Mouse (Mus musculus): ENCODE results near the gene Fgfr2.
"Not testable (repeated sequence)": the region's sequence is repeated elsewhere in the genome, so short reads cannot be mapped to it uniquely, and the experiment has no call there.

Gene Fgfr2

GRCm38 (mm10) chr7:130696347-130697234 is 2426.6 kb downstream of the Fgfr2 start:
- DNase-seq: no peak

- DNase-seq: no peak
These were observed 2427.3 kb downstream of the Fgfr2 start for GRCm38 (mm10) chr7:130695669-130696338.

GRCm38 (mm10) chr7:130693800-130694193 is 2429.4 kb downstream of the Fgfr2 start:
- no peak for DNase-seq

GRCm38 (mm10) chr7:130692943-130693799 is 2430.0 kb downstream of the Fgfr2 start:
- no peak for DNase-seq

GRCm38 (mm10) chr7:130692392-130692942 is 2430.7 kb downstream of the Fgfr2 start:
- DNase-seq: no peak

- no peak for DNase-seq
These were observed 2431.2 kb downstream of the Fgfr2 start for GRCm38 (mm10) chr7:130691931-130692330.

- no peak for DNase-seq
These were observed 2432.3 kb downstream of the Fgfr2 start for GRCm38 (mm10) chr7:130690869-130691268.

GRCm38 (mm10) chr7:130688601-130689000 is 2434.5 kb downstream of the Fgfr2 start:
- DNase-seq: no peak

- DNase-seq: peak; percentile 76
These were observed 2441.4 kb downstream of the Fgfr2 start for GRCm38 (mm10) chr7:130681798-130682197.

GRCm38 (mm10) chr7:130678414-130678813 is 2444.7 kb downstream of the Fgfr2 start:
- DNase-seq: no peak

GRCm38 (mm10) chr7:130677541-130678274 is 2445.4 kb downstream of the Fgfr2 start:
- DNase-seq: no peak

GRCm38 (mm10) chr7:130676885-130677540 is 2446.1 kb downstream of the Fgfr2 start:
- no peak for DNase-seq

GRCm38 (mm10) chr7:130674526-130674925 is 2448.6 kb downstream of the Fgfr2 start:
- no peak for DNase-seq

GRCm38 (mm10) chr7:130673169-130674033 is 2449.7 kb downstream of the Fgfr2 start:
- peak; percentile 46 for DNase-seq

GRCm38 (mm10) chr7:130671301-130671700 is 2451.8 kb downstream of the Fgfr2 start:
- no peak for DNase-seq

- no peak for DNase-seq
These were observed 2452.8 kb downstream of the Fgfr2 start for GRCm38 (mm10) chr7:130670358-130670757.

GRCm38 (mm10) chr7:130669370-130669881 is 2453.7 kb downstream of the Fgfr2 start:
- peak; percentile 75 for DNase-seq

GRCm38 (mm10) chr7:130668729-130669281 is 2454.3 kb downstream of the Fgfr2 start:
- DNase-seq: peak; percentile 64

- DNase-seq: not testable (repeated sequence)
These were observed 2455.1 kb downstream of the Fgfr2 start for GRCm38 (mm10) chr7:130668013-130668412.

GRCm38 (mm10) chr7:130665358-130665757 is 2457.8 kb downstream of the Fgfr2 start:
- no peak for DNase-seq

Measured in kidney, adult 18-20 months (tissue).